Mouse (Mus musculus): ENCODE results near the gene Pim3. TPM values are rescaled to one million over a fixed set of nuclear protein-coding genes. Genes with fewer than 3 reads are reported as not detected.

Pim3 gene
- total and polyA plus RNA-seq, 2 experiments from 2014 or later = 72.5 to 95.4 TPM

DNA sequence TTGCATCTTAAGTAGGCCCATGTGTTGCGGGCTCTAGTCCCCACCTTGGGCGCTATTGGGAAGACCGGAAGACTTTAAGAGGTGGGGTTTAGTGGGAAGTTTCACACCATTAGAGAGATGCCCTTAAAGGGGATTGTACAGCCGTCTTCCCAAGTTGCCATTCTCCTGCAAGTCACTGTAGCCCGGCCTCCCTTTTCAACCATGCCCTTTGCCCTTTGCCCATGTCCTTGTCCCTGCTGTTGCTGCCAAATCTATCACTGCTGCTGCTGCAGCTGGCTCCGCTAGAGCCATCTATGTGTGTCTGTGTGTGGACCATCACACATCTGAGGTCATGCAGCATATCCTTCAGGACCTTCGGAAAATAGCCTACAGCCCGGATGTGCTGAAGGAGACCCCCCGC is 29.4 kb upstream of the Pim3 start:
- WGBS = 89% methylated on average over 9 of the region's 9 CpGs
- no peak overlapping the region for H3K4me2 ChIP-seq (ENCODE audit: low read depth, low read length, poor library complexity, severe bottlenecking)
- no peak overlapping the region for H3K9ac ChIP-seq (replicated peaks; ENCODE audit: low read length, poor library complexity, severe bottlenecking)
- H3K27me3 ChIP-seq (ENCODE audit: insufficient read depth, low read length) = no peaks in the 10 kb centered on the region
- no peaks in the 10 kb centered on the region for H3K36me3 ChIP-seq (ENCODE audit: insufficient read depth, low read length)
- no peaks in the 10 kb centered on the region for H3K9me3 ChIP-seq (ENCODE audit: low read length)
- H3K4me1 ChIP-seq (ENCODE audit: insufficient read depth, low read length) = 0 out of 2 replicates have a peak, but pooled peaks cover 3% of the 10 kb centered on the region
- no peak overlapping the region for H3K4me3 ChIP-seq (ENCODE audit: low read depth, low read length)
- TF ChIP-seq CTCF (IDR thresholded peaks at IDR 0.05) = no peak
- ATAC-seq (ENCODE audit: low FRiP score) = no peak
- no peak for DNase-seq (ENCODE audit: low spot score)
- H3K27ac ChIP-seq (ENCODE audit: low read depth, low read length) = no peak overlapping the region

DNA sequence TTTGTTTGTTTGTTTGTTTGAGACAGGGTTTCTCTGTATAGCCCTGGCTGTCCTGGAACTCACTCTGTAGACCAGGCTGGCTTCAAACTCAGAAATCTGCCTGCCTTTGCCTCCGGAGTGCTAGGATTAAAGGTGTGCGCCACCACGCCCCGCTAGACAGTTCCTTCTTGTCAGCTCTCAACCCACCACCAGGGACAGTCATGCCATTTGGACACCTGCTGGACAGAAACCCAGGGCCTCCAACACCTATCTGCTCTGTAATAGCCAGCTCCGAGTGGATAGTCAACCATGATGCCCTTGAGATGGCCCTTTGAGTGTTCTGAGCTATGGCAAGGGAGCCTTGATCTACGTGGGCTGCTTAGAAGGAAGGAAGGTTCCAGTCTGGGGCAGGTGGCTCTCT is 26.0 kb upstream of the Pim3 start:
- 0 out of 2 replicates have a peak, but pooled peaks cover 4% of the 10 kb centered on the region for H3K4me1 ChIP-seq (ENCODE audit: insufficient read depth, low read length)
- DNase-seq (ENCODE audit: low spot score) (no peak), ATAC-seq (ENCODE audit: low FRiP score) (no peak)
- no peak overlapping the region for H3K9ac ChIP-seq (replicated peaks; ENCODE audit: low read length, poor library complexity, severe bottlenecking)
- H3K4me2 ChIP-seq (ENCODE audit: low read depth, low read length, poor library complexity, severe bottlenecking) = peak overlapping the region; percentile 82; the same call in 1 of the 2 replicates
- H3K4me3 ChIP-seq (ENCODE audit: low read depth, low read length) = no peak overlapping the region
- no peaks in the 10 kb centered on the region for H3K27me3 ChIP-seq (ENCODE audit: insufficient read depth, low read length)
- no peaks in the 10 kb centered on the region for H3K36me3 ChIP-seq (ENCODE audit: insufficient read depth, low read length)
- no peak overlapping the region for H3K27ac ChIP-seq (ENCODE audit: low read depth, low read length)
- H3K9me3 ChIP-seq (ENCODE audit: low read length) = no peaks in the 10 kb centered on the region
- peak; percentile 40 for TF ChIP-seq CTCF (IDR thresholded peaks at IDR 0.05)
- WGBS = 89% methylated on average over 6 of the region's 6 CpGs

DNA sequence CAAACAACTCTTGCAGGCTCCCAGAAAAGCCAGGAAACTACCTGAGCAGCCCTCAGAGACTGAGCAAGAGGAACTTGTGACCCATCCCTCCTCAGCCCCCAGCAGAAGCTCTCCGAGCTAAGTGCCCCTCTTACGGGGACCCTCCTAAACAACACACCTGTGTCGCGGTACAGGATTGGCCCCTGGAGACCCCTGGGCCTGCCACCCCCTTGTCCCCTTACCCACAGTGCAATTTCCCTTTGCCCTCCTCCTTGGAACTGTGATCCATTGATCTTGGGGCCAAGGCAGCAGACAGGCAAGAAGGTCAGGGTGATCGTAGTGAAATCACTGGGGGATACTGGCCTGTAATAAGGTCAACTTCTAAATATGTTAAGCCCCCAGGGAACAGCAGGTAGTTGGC is 25.4 kb upstream of the Pim3 start:
- H3K27ac ChIP-seq (ENCODE audit: low read depth, low read length) = no peak overlapping the region
- H3K9me3 ChIP-seq (ENCODE audit: low read length) = no peaks in the 10 kb centered on the region
- WGBS = 66% methylated on average over 5 of the region's 5 CpGs
- 0 out of 2 replicates have a peak, but pooled peaks cover 4% of the 10 kb centered on the region for H3K4me1 ChIP-seq (ENCODE audit: insufficient read depth, low read length)
- peak overlapping the region; percentile 82 for H3K4me2 ChIP-seq (ENCODE audit: low read depth, low read length, poor library complexity, severe bottlenecking)
- TF ChIP-seq CTCF (IDR thresholded peaks at IDR 0.05) = no peak
- no peaks in the 10 kb centered on the region for H3K27me3 ChIP-seq (ENCODE audit: insufficient read depth, low read length)
- peak overlapping the region; percentile 72 for H3K9ac ChIP-seq (replicated peaks; ENCODE audit: low read length, poor library complexity, severe bottlenecking)
- ATAC-seq (ENCODE audit: low FRiP score) (no peak), DNase-seq (ENCODE audit: low spot score) (no peak)
- no peaks in the 10 kb centered on the region for H3K36me3 ChIP-seq (ENCODE audit: insufficient read depth, low read length)
- H3K4me3 ChIP-seq (ENCODE audit: low read depth, low read length) = peak overlapping the region; percentile 47

DNA sequence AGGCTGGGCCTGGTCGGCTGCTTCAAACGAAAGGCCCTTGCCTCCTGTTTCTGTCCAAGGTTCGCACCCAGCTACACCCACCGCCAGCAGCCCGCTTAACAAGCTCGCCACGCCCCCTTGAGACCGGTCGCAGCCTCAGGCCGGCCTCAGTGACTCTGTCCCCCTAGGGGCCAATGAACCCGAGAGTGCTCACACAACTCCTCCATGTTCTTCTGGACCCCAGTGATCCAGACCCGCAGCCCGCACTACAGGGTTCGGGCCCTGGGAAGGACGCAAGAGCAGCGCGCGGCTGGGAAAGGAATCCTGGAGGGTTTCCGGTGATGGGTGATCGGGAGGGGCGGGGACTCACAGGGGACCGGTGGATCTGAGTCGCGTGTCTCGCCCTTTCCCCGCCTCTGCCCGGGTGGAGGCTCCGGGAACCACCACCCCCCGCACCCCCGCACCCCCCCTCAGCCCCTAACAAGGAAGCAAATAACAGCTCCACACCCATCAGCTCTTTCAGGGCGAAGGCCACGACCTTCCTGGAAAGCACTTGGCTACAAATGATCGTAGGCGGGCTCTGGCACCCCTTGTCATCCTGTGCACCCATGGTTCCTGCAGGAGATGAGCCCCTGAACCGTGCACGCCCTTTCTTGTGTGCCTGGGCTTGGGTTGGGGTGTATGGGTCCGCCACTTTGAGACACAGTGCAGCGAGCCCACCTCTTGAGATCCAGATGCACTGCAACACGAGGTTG is 24.6 kb upstream of the Pim3 start:
- Histone ChIP-seq H3K36me3 (ENCODE audit: insufficient read depth, low read length) (no peaks in the 10 kb centered on the region), H3K9ac (replicated peaks; ENCODE audit: low read length, poor library complexity, severe bottlenecking) (peak overlapping the region; percentile 72), H3K9me3 (ENCODE audit: low read length) (no peaks in the 10 kb centered on the region), H3K4me3 (ENCODE audit: low read depth, low read length) (peak overlapping the region; percentile 47), H3K27ac (ENCODE audit: low read depth, low read length) (peak overlapping the region; percentile 72), H3K4me1 (ENCODE audit: insufficient read depth, low read length) (0 out of 2 replicates have a peak, but pooled peaks cover 4% of the 10 kb centered on the region), H3K4me2 (ENCODE audit: low read depth, low read length, poor library complexity, severe bottlenecking) (peak overlapping the region; percentile 82), H3K27me3 (ENCODE audit: insufficient read depth, low read length) (no peaks in the 10 kb centered on the region)
- WGBS = under 1% methylated on average over 36 of the region's 39 CpGs
- TF ChIP-seq CTCF (IDR thresholded peaks at IDR 0.05) = peak; percentile 47
- ATAC-seq (ENCODE audit: low FRiP score) = peak; percentile 66
- DNase-seq (ENCODE audit: low spot score) = peak; percentile 72

DNA sequence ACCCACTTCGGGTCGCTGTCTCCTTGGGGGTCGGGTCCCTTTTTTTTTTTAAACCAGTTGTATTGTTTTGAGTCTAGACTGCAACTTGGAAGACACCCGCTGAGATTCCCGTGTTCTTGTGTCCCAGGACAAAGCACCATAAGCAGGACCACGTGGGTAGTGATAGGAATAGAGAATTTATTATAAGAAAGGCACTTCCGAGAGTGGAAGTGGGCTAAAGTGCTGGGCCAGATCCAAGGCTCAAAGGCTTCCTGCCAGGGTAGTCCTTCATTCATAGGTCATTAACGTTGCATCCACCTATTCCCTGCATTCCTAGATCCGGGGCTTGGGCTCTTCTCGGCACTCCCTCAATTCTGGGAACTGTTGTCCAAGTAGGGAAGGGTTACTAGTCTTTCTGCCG is 24.0 kb upstream of the Pim3 start:
- no peak for DNase-seq (ENCODE audit: low spot score)
- Histone ChIP-seq H3K4me3 (ENCODE audit: low read depth, low read length) (peak overlapping the region; percentile 47), H3K9me3 (ENCODE audit: low read length) (no peaks in the 10 kb centered on the region), H3K27ac (ENCODE audit: low read depth, low read length) (peak overlapping the region; percentile 72; the same call in 1 of the 2 replicates), H3K27me3 (ENCODE audit: insufficient read depth, low read length) (no peaks in the 10 kb centered on the region), H3K9ac (replicated peaks; ENCODE audit: low read length, poor library complexity, severe bottlenecking) (peak overlapping the region; percentile 72), H3K4me1 (ENCODE audit: insufficient read depth, low read length) (0 out of 2 replicates have a peak, but pooled peaks cover 4% of the 10 kb centered on the region), H3K36me3 (ENCODE audit: insufficient read depth, low read length) (no peaks in the 10 kb centered on the region), H3K4me2 (ENCODE audit: low read depth, low read length, poor library complexity, severe bottlenecking) (peak overlapping the region; percentile 82)
- no peak for ATAC-seq (ENCODE audit: low FRiP score)
- no peak for TF ChIP-seq CTCF (IDR thresholded peaks at IDR 0.05)
- WGBS = under 1% methylated on average over 11 of the region's 11 CpGs

DNA sequence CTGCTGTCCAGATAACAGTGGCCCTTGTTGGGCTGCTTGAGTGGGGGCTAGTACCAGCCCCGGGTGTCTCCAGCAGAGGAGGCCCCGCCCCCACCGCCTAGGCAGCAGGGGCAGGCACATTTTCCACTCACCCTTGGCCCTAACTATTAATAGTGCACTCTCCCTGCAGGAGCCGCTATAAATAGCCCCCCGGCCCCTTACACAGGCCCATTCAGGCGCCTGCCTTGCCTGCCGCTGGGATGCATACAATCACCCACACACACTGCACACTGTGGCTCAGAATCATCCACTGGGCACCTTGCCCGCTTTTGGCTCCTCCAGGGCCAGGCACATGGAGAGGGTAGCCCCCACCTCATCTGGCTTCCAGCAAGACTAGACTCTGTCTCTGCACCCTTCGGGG is 22.7 kb upstream of the Pim3 start:
- no peaks in the 10 kb centered on the region for H3K27me3 ChIP-seq (ENCODE audit: insufficient read depth, low read length)
- 38% methylated on average over 9 of the region's 9 CpGs for WGBS
- DNase-seq (ENCODE audit: low spot score) (peak; percentile 78), ATAC-seq (ENCODE audit: low FRiP score) (peak; percentile 66)
- H3K4me3 ChIP-seq (ENCODE audit: low read depth, low read length) = no peak overlapping the region
- H3K9ac ChIP-seq (replicated peaks; ENCODE audit: low read length, poor library complexity, severe bottlenecking) = no peak overlapping the region; the same call in 1 of the 2 replicates
- H3K4me1 ChIP-seq (ENCODE audit: insufficient read depth, low read length) = 0 out of 2 replicates have a peak, but pooled peaks cover 4% of the 10 kb centered on the region
- H3K27ac ChIP-seq (ENCODE audit: low read depth, low read length) = 0 out of 2 replicates have a peak overlapping the region, but pooled peaks have one; percentile 18
- H3K4me2 ChIP-seq (ENCODE audit: low read depth, low read length, poor library complexity, severe bottlenecking) = no peak overlapping the region
- no peaks in the 10 kb centered on the region for H3K9me3 ChIP-seq (ENCODE audit: low read length)
- no peaks in the 10 kb centered on the region for H3K36me3 ChIP-seq (ENCODE audit: insufficient read depth, low read length)
- no peak for TF ChIP-seq CTCF (IDR thresholded peaks at IDR 0.05)

Measured in midbrain, postnatal 0 days (tissue).